Mouse (Mus musculus) T-helper 1 cell (primary cell): ENCODE data around the gene Mbnl3.

Source experiments
- in situ Hi-C: fragments of 300-600 bp; cut with MboI, MseI; formaldehyde crosslinking; loops from one replicate; pipeline ENCODE4 v1.15.1; 2025; ENCODE audit warnings: high pct_unique_total_duplicates

Mbnl3 gene

DNA sequence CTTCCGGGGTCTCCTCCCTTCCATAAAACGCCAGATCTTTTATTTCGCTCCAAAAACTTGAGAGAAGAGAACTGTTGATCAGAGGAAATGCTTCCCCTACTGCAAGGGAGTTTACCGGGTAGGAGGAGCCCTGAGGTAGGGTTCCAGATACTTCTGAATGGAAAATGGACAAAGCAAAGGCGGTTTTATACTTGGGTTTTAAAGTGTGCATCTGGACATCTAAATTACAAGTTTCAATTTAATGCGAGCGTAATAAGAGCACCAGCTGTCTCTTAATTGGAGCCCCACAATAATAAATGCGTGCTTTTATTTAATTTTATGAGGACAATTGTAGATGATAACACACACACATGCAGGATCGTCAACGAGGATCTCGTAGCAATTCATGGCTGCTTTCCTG, at the start of gene Mbnl3:
TSS of gene Mbnl3 (minus strand) at position 101 of the 400 bp plus-strand sequence.
- in situ Hi-C loops = no loop called here

DNA sequence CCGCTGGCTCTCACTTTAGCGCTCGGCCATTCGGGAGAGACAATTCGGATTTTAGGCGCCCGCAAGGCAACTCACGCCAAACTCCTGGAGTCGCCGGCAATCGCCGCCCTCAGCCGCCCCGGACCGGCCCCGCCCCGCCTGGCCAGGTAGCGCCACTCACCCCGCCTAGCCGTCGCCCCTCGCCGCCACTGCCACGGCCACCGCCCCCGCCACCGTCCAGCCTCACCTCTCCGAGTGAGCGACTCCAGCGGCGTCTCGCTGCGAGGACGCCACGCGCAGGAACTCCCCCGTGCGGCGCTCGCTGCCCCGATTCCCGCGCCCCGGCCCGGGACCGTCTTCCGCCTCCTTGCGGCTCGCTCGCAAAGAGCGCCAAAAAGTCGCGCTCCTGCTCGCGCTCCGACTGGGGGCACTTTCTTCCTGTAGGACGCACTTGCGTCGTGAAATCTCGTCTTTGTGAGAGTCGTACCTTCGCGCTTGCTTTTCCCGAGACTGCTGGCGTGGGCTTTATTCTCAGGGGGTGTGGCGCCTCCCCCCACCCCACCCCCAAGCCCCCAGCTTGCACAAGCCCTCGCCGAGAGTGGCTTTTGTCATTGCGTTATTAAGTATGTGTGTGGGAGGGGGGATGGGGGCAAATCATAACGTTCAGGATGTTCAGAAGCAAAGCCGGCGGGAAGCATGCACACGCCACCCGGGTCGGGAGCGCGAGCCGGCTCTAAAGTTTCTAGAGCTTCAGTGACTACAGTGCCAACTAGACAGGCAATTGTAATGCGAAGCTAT, 596 bp downstream of the Mbnl3 start:
- in situ Hi-C loops = no loop called here

DNA sequence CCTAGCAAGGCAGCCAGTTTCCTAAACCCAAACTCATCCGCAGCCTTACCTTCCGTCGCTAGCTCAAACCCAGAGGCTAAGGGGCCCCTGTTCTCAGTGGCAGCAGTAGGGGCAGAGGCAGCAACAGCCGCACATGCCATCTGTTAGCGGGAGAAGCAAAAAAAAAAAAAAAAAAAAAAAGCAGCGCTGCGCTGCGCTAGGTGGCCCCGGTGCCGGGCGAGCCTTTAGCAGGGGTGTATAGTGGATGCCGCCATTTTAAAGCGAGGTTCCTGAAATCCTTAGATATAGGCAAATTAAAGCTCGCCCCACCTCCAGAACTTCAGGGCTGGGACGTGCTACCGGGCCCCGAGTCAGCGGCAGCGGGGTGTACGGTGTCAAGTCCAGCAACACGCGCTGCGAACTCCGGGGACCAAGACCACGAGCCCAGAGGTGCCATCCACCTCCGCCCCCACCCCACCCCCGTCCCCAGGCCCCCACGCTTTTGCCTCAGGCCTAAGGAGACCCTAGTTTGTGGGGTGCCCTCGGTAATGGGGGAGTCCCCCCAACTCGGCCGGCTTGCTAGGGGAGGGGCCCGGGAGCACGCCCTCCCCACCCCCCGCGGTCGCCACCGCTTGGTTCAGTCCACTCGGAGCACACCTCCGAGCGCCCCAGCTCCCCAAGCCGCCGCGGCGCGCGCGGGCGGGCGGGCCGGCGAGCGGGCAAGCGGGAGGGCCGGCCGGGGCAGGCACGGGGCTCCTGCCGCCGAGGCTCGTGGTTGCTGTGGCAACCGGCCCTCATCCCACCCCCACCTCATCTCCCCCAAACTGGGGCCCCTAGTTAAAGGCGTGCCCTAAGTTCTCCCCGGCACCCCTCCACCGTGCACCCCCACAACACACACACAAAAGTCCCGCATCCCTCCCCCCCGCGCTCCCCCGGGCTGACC, 1.4 kb downstream of the Mbnl3 start:
- in situ Hi-C loops = no loop called here

DNA sequence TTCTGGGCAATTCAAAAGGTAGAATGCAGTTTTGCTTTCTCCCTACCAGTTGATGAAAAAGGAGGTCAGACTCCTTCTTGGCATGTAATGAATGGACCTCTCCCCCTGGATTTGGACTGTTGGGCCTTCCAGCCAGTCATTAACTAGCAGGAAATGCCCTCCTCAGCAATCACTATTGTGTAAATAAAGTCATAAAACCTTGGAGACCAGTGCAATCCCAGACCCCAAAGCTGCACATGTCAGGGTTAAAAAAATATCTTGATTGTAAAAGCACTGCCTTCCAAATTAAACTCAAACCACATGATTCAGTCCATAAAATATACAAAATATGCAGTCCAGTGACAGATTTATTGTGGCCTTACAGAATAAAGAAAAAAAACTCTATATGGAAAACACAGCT, 9.3 kb downstream of the Mbnl3 start:
- in situ Hi-C loops = no loop called here

DNA sequence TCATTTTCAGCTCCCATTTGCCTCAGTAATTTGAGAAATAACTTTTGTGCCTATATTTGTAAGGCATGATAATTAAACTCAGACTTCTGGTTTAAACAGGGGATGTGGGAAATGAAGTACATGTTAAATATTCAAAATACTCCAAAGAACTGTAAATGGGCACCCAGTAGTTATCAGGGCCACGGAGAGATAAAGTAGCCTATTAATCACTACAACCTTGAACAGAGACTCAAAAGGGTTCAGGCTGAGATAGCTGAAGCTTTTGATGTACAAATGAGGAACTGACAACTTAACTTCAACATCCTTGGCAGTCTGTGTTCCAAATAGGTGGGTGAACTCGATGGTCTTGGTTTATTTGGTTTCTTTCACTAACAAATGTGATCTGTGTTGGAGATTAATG, 34.4 kb downstream of the Mbnl3 start:
- in situ Hi-C loops = no loop called here

DNA sequence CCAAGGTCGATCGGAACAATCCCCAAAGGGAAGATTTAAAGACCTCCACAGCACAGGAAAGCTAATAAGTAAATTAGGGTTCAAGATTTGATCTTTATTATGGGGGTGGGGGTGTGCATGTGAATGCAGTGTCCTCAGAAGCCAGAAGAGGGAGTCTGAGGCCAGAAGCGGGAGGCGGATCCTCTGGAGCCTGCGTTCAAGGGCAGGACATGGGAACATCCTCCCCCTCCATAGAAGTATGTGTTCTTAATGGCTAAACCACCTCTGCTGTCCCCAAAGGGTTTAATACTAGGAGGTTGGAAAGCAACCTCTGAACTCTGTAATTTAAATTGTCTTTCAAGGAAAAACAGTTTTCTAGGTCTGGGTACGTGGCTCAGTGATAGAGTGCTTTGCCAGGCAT, 34.9 kb downstream of the Mbnl3 start:
- in situ Hi-C loops = no loop called here

DNA sequence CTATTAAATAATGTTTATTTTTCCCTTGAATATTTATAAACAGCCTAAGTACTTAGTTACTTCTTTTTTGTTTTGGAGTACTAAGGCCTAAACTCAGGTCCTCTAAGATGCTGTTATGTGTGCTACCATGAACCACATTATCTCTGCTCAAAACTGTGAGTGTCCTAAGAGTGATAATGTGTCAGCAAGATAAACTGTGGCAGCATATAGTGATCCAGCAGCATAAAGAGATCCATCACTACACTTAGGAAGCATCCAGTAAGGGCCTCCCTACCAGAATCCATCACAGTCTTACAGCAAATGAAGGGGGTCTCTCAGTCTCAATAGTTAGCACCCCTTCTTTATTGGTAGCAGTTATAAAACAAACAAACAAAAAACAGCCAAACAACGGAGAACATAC, 35.9 kb downstream of the Mbnl3 start:
- in situ Hi-C loops = no loop called here

DNA sequence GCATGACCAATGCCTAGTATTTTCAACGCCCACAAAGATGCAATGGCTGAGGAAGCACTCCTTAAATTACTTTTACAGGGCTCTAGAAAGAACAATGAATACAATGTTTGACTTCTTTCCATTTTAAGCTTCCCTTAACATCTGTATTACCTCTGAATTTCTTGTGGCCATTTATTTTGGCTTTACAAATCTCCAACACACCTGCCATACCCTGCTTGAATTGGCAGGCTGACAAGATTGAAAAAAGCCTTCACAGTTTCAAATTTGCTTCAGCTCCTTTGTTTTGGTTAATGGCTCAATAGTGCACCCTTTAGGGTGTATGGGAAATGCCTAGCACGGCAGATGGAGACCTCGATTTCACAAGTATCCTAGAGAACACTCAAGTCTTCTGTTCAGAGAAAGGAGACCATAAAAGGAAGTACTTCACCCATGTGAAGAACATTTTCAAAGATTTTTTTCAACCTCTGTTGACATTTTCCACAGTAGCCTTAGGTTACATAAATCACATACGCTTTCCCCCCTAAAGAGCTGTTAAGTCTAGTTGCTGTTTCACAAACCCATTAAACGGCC, 36.8 kb downstream of the Mbnl3 start:
- in situ Hi-C loops = no loop called here

DNA sequence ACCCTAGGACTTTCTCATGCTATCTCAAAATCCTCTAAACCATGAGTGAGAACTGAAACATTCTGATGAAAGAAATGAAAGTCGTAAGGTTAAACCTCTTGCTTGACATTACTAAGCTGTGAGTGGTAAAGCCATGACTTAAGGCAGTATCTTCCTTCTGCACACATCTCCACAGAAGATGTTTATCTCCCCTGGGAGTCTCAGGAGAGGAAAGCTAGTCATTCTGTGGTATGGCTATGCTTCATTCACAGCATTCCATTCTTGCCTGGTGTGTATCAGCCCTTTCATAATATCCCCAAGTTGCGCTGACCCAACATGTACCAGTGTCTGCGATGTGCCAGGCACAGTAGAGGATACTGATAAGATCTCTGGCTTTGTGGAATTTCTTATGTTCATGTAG, 38.4 kb downstream of the Mbnl3 start:
- in situ Hi-C loops = no loop called here

DNA sequence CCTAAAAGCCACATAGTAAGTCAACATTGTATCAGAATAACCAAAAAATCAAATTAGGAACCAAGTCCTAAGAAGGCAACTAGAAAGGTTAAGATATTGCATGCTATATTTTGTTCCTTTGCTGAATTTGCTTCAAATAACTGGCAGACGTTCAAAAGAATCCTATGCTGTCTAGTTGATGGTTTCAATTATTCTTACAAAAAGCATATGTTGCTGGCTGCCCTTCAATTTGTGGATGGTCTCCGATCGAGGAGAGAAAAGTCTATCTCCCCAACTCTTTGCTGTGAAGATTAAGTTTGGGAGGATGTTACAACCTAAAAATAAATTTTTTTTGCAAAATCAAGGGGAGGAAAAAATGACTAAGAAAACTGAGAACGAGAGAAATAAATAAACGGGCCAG, 41.6 kb downstream of the Mbnl3 start:
- in situ Hi-C loops = no loop called here

DNA sequence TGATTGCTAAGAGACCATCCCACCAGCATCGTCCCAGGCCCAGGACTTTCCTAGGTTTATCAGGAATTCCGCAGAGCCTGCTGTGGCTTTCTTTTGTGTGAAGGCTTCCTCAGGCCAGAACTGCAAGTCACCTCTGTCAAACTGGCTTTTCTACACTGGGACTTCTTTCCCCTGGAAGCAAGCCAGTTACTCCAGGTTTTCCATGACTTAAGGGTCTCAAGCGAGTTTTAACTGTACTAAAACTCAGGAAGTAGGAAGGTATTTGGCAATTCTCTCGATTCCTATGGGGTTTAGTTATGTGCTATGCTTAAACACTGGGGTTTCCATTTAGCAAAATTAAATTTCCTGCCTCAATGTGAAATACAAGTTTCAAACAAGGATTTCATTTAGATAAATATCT, 57.9 kb downstream of the Mbnl3 start:
- in situ Hi-C loops = no loop called here

DNA sequence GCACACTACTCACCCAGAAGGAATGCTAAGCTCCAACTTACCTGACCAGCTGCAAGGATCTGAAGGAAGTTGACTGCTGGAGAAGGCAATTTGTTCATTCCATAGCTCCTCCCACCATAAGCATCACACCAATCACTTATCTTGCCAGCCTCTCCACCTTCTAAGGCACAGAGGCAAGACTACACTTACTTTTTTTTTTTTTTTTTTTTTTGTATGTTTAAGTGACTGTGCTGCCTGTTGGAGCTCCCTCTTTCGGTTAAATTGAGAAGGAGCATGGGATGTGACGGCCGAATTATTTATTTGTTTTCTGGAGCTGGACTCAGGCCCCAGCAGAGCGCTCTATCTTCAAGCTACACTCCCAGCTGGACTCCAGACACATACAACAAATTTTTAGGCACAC, 60.0 kb downstream of the Mbnl3 start:
- in situ Hi-C loops = no loop called here

DNA sequence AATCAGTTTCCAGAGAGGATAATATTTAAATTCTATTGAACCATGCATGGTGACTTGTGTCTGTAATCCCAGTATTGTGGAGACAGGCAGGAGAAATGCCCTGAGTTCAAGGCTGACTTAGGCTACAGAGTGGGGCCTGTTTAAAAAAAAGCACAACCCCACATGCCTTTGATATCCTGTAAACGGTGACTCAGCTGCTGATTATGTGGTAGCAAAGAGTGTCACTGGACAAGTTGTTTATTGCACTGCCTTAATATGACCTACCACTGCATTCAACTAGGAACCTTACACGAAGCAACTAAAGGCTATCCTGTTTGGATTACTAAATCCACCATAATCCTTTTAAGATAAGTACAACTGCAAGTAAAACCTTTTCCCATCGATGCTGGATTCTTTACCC, 66.3 kb downstream of the Mbnl3 start:
- in situ Hi-C loops = no loop called here

DNA sequence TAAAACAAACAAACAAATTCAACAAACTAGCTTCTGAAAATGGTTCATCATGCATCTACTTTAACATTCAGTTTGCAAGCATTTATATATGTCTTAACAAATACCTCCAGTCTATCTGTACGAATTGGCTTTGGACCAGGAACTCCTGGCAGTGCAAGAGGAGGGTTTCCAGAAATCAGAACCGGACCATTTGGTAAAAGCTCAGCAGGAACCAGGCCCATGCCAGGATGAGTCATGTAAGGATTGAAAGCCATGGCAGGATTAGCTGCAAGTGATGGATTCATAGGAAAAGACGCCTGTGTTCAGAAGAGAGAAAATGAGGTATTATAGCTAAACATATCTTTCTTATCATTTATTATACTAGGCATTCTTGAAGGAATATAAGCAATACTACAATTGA, 75.0 kb downstream of the Mbnl3 start:
- in situ Hi-C loops = no loop called here

DNA sequence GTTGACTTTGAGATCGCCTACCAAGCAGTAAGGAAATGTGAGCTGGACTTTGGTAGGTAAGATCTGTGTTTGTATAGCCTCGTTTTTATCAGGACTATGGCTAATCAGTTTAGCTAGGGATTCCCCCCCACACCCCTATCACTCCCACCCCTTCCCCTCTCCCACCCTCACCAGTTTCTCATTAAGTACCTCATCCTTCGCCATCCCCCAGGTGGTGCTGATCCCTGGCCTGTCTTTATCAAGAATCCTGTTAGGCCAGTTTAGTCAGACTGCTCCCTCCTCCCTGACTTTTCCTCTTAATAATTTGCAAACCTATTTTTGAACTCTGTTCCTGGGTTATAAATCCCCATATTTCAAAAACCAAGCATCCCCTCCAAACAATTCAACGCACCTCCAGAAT, 103.6 kb downstream of the Mbnl3 start:
- in situ Hi-C loops = no loop called here

DNA sequence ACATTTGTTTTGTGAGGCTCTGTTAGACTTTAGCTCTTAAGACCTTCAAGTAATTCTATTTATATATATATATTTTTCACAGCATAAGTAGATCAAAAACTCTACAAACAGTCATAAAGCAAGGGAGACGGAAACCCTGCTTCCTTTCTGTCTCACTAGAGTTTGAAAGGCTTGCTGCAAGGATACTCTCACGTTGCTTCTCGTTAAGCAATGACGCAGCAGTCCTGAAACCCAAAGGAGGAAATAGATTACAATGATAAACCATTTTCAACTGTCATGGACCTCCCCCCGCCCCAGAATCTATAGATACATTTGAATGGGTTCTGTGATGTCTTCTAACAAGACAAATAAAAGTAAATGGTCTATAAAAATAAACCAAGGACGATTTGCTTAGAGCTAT, 121.4 kb downstream of the Mbnl3 start:
- in situ Hi-C loops = no loop called here

DNA sequence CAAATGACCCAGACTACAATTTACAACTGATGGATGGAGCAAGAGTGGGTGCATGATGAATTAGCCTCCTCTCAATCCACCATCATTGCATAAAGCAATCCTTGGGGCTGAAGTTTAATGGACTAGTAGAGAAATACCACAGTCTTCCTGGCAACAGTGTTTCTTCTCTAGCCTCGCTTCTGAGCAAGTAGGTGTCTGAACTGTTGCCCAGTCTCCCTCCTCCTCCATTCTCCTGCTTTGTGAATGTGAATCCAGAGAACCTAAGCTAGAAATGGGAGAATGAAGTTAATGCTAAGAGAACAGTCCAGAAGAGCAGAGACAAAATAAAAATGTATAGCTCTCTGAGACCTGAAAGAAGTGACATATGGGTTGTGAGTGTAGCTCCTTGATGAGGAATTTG, 122.1 kb downstream of the Mbnl3 start:
- in situ Hi-C loops = no loop called here

DNA sequence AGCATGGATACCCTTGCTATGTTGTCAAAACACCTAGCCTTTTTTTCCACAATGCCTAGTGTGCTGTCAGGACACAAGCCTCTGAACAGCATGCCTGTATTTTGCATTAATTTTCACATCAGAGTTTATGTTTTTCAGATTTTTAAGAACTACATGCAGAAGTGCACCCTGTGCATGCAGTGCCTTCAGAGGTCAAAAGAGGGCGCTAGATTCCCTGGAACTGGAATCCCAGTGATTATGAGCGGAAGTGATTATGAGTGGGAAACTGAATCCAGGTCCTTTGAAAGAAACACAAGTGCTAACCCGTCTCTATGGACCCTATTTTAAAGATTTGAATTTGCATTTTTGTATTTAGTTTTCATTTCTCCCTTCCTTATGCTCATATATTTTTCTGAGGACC, 129.6 kb downstream of the Mbnl3 start:
- in situ Hi-C loops = no loop called here
